Mouse (Mus musculus) forebrain, embryonic 10.5 days (tissue): ENCODE results near the gene Ganab. TPM values are rescaled to one million over a fixed set of nuclear protein-coding genes. Genes with fewer than 3 reads are reported as not detected.

ENCODE experiments used
- DNase-seq: peaks from one replicate; pipeline ENCODE4 v3.0.0-alpha.2; 2017; ENCODE audit warnings: low spot score; ENCODE audit errors: extremely low spot score
- H3K27ac ChIP-seq: fragments of 300-500 bp; sonication (generic); 2 replicates; pipeline ENCODE4 v1.5.1; 2016; ENCODE audit warnings: mild to moderate bottlenecking
- H3K27me3 ChIP-seq: fragments of 300-500 bp; sonication (generic); 2 replicates; pipeline ENCODE4 v1.6.1; 2016; ENCODE audit warnings: mild to moderate bottlenecking; ENCODE audit not compliant: poor library complexity, severe bottlenecking
- H3K36me3 ChIP-seq: fragments of 300-500 bp; sonication (generic); replicated peaks from 2 replicates; pipeline ENCODE4 v1.6.1; 2016; ENCODE audit warnings: mild to moderate bottlenecking, moderate library complexity
- H3K4me1 ChIP-seq: fragments of 300-500 bp; sonication (generic); 2 replicates; pipeline ENCODE4 v1.6.1; 2016
- H3K4me3 ChIP-seq: fragments of 300-500 bp; sonication (generic); 2 replicates; pipeline ENCODE4 v1.5.1; 2016; ENCODE audit warnings: mild to moderate bottlenecking, moderate library complexity
- H3K9me3 ChIP-seq: fragments of 300-500 bp; sonication (generic); 2 replicates; pipeline ENCODE4 v1.6.1; 2016; ENCODE audit warnings: mild to moderate bottlenecking, moderate library complexity
- WGBS: fragments of 180-500 bp; shearing (Covaris S2); methylation state at CpG from one replicate; pipeline ENCODE4 v1.1.7; 2016; 5-methylcytosine and 5-hydroxymethylcytosine counted together
- polyA plus RNA-seq: library from polyadenylated mRNA; unstranded; fragments of >200 nt; fragmentation: Nextera tagmentation; extraction: Ambion mirVana; gene quantifications from 2 replicates; pipeline ENCODE4 v1.2.1, GENCODE M21; 2016

Gene Ganab
- polyA plus RNA-seq, 1 experiment from 2014 or later = 121 TPM

GRCm38 (mm10) chr19:8926766-8927165 is 28.9 kb downstream of the Ganab start:
- Histone ChIP-seq H3K27ac (no peak overlapping the region), H3K9me3 (no peaks in the 10 kb centered on the region), H3K4me3 (no peak overlapping the region), H3K36me3 (peaks cover 58% of the 10 kb centered on the region), H3K4me1 (peaks cover 33% of the 10 kb centered on the region), H3K27me3 (no peaks in the 10 kb centered on the region)
- 96% methylated on average over 2 of the region's 2 CpGs for WGBS
- no peak for DNase-seq

- Histone ChIP-seq H3K4me3 (0 out of 2 replicates have a peak overlapping the region, but pooled peaks have one; percentile 77), H3K27me3 (no peaks in the 10 kb centered on the region), H3K27ac (no peak overlapping the region), H3K4me1 (peaks cover 28% of the 10 kb centered on the region), H3K9me3 (no peaks in the 10 kb centered on the region), H3K36me3 (peaks cover 52% of the 10 kb centered on the region)
- DNase-seq = no peak
- 89% methylated on average over 12 of the region's 12 CpGs for WGBS
These were observed 30.1 kb downstream of the Ganab start for GRCm38 (mm10) chr19:8927891-8928525.

- no peaks in the 10 kb centered on the region for H3K9me3 ChIP-seq
- peaks cover 57% of the 10 kb centered on the region for H3K36me3 ChIP-seq
- H3K4me1 ChIP-seq = peaks cover 28% of the 10 kb centered on the region
- no peaks in the 10 kb centered on the region for H3K27me3 ChIP-seq
- peak overlapping the region; percentile 89 for H3K27ac ChIP-seq
- DNase-seq = no peak
- H3K4me3 ChIP-seq = peak overlapping the region; percentile 77
- WGBS = 11% methylated on average over 16 of the region's 16 CpGs
These were observed 30.9 kb downstream of the Ganab start for GRCm38 (mm10) chr19:8928689-8929223.

GRCm38 (mm10) chr19:8929224-8930088 is 31.6 kb downstream of the Ganab start, which contains the start of the genes Rom1 and Eml3:
Gene Rom1 (minus strand): TSS chr19:8929356.
Gene Eml3 (plus strand): TSS chr19:8929552.
- DNase-seq = peak; percentile 75
- WGBS = under 1% methylated on average over 58 of the region's 74 CpGs
- Histone ChIP-seq H3K4me3 (peak within 1 kb of the TSS; percentile 77), H3K36me3 (peaks cover 62% of the 10 kb centered on the region), H3K27ac (peak within 1 kb of the TSS; percentile 89), H3K4me1 (peaks cover 28% of the 10 kb centered on the region), H3K9me3 (no peaks in the 10 kb centered on the region), H3K27me3 (no peaks in the 10 kb centered on the region)

- H3K4me1 ChIP-seq = peaks cover 28% of the 10 kb centered on the region
- no peaks in the 10 kb centered on the region for H3K27me3 ChIP-seq
- H3K9me3 ChIP-seq = no peaks in the 10 kb centered on the region
- WGBS = 14% methylated on average over 11 of the region's 11 CpGs
- H3K36me3 ChIP-seq = peaks cover 65% of the 10 kb centered on the region
- H3K4me3 ChIP-seq = peak overlapping the region; percentile 77
- H3K27ac ChIP-seq = peak overlapping the region; percentile 89
- no peak for DNase-seq
These were observed 32.2 kb downstream of the Ganab start for GRCm38 (mm10) chr19:8930117-8930516.

- no peaks in the 10 kb centered on the region for H3K27me3 ChIP-seq
- WGBS = 83% methylated on average over 7 of the region's 7 CpGs
- H3K27ac ChIP-seq = 0 out of 2 replicates have a peak overlapping the region, but pooled peaks have one; percentile 89
- no peak for DNase-seq
- no peaks in the 10 kb centered on the region for H3K9me3 ChIP-seq
- H3K36me3 ChIP-seq = peaks cover 65% of the 10 kb centered on the region
- peaks cover 28% of the 10 kb centered on the region for H3K4me1 ChIP-seq
- H3K4me3 ChIP-seq = peak overlapping the region; percentile 77
These were observed 32.9 kb downstream of the Ganab start for GRCm38 (mm10) chr19:8930771-8931170.

- WGBS = 84% methylated on average over 2 of the region's 2 CpGs
- Histone ChIP-seq H3K27ac (no peak overlapping the region), H3K4me1 (peaks cover 15% of the 10 kb centered on the region), H3K36me3 (peaks cover 69% of the 10 kb centered on the region), H3K27me3 (no peaks in the 10 kb centered on the region), H3K9me3 (no peaks in the 10 kb centered on the region), H3K4me3 (no peak overlapping the region)
- DNase-seq = no peak
These were observed 38.9 kb downstream of the Ganab start for GRCm38 (mm10) chr19:8936736-8937135.

- Histone ChIP-seq H3K4me3 (peak overlapping the region; percentile 69), H3K27me3 (no peaks in the 10 kb centered on the region), H3K27ac (peak overlapping the region; percentile 99), H3K36me3 (peaks cover 67% of the 10 kb centered on the region), H3K4me1 (peaks cover 42% of the 10 kb centered on the region), H3K9me3 (no peaks in the 10 kb centered on the region)
- 82% methylated on average over 15 of the region's 15 CpGs for WGBS
- DNase-seq = no peak
These were observed 42.8 kb downstream of the Ganab start for GRCm38 (mm10) chr19:8940526-8941133.

- Histone ChIP-seq H3K4me3 (peak overlapping the region; percentile 69), H3K27me3 (no peaks in the 10 kb centered on the region), H3K9me3 (no peaks in the 10 kb centered on the region), H3K36me3 (peaks cover 67% of the 10 kb centered on the region), H3K4me1 (peaks cover 42% of the 10 kb centered on the region), H3K27ac (peak overlapping the region; percentile 99)
- DNase-seq = no peak
- 43% methylated on average over 10 of the region's 10 CpGs for WGBS
These were observed 43.3 kb downstream of the Ganab start for GRCm38 (mm10) chr19:8941136-8941514.

GRCm38 (mm10) chr19:8941515-8942217 is 43.8 kb downstream of the Ganab start, which contains the start of gene Mta2:
Gene Mta2 (plus strand): TSS chr19:8941875.
- Histone ChIP-seq H3K4me1 (peaks cover 42% of the 10 kb centered on the region), H3K36me3 (peaks cover 67% of the 10 kb centered on the region), H3K27me3 (no peaks in the 10 kb centered on the region), H3K27ac (peak within 1 kb of the TSS; percentile 99), H3K4me3 (peak within 1 kb of the TSS; percentile 69), H3K9me3 (no peaks in the 10 kb centered on the region)
- DNase-seq = peak; percentile 99
- WGBS = under 1% methylated on average over 64 of the region's 64 CpGs

- Histone ChIP-seq H3K27ac (peak overlapping the region; percentile 99), H3K27me3 (no peaks in the 10 kb centered on the region), H3K4me3 (peak overlapping the region; percentile 69), H3K4me1 (peaks cover 42% of the 10 kb centered on the region), H3K36me3 (peaks cover 67% of the 10 kb centered on the region), H3K9me3 (no peaks in the 10 kb centered on the region)
- WGBS = under 1% methylated on average over 46 of the region's 46 CpGs
- no peak for DNase-seq
These were observed 44.5 kb downstream of the Ganab start for GRCm38 (mm10) chr19:8942276-8942964.
